Mouse (Mus musculus) stomach, embryonic 14.5 days (tissue): ENCODE measurements around the gene Catsperg1. TPM values are rescaled to one million over a fixed set of nuclear protein-coding genes. Genes with fewer than 3 reads are reported as not detected.

ENCODE experiments used
- ATAC-seq: fragments of 200-750 bp; cut with Nextera tagmentation; 2 replicates; pipeline ENCODE4 v1.8.0; 2017; ENCODE audit warnings: low read depth, moderate TSS enrichment; ENCODE audit not compliant: insufficient number of reproducible peaks, insufficient read depth, low FRiP score
- H3K27ac ChIP-seq: fragments of 300-500 bp; sonication (generic); 2 replicates; pipeline ENCODE4 v1.5.1; 2014; ENCODE audit warnings: mild to moderate bottlenecking, low read length, moderate library complexity, mixed read lengths
- H3K27me3 ChIP-seq: fragments of 300-500 bp; sonication (generic); 2 replicates; pipeline ENCODE4 v1.6.1; 2014; ENCODE audit warnings: low read length, control low read depth, mixed read lengths; ENCODE audit not compliant: control insufficient read depth, insufficient read depth
- H3K36me3 ChIP-seq: fragments of 300-500 bp; sonication (generic); 2 replicates; pipeline ENCODE4 v1.6.1; 2014; ENCODE audit warnings: mild to moderate bottlenecking, control low read depth, low read length, moderate library complexity, mixed read lengths; ENCODE audit not compliant: control insufficient read depth, insufficient read depth
- H3K4me1 ChIP-seq: fragments of 300-500 bp; sonication (generic); 2 replicates; pipeline ENCODE4 v1.6.1; 2014; ENCODE audit warnings: low read length, control low read depth, mixed read lengths; ENCODE audit not compliant: control insufficient read depth, insufficient read depth
- H3K4me2 ChIP-seq: fragments of 300-500 bp; sonication (generic); replicated peaks from 2 replicates; pipeline ENCODE4 v1.6.1; 2014; ENCODE audit warnings: low read depth, low read length, control low read depth
- H3K4me3 ChIP-seq: fragments of 300-500 bp; sonication (generic); 2 replicates; pipeline ENCODE4 v1.5.1; 2014; ENCODE audit warnings: low read depth, low read length, control low read depth
- H3K9ac ChIP-seq: fragments of 300-500 bp; sonication (generic); replicated peaks from 2 replicates; pipeline ENCODE4 v1.6.1; 2014; ENCODE audit warnings: low read depth, mild to moderate bottlenecking, control low read depth, low read length, moderate library complexity, mixed read lengths
- H3K9me3 ChIP-seq: fragments of 300-500 bp; sonication (generic); 2 replicates; pipeline ENCODE4 v1.6.1; 2016; ENCODE audit warnings: low read depth, low read length, control low read depth; ENCODE audit not compliant: control insufficient read depth
- WGBS: fragments of 180-500 bp; shearing (Covaris S2); extraction: QIAGEN DNeasy Blood & Tissue Kit; methylation state at CpG from one replicate; pipeline ENCODE4 v1.1.7; 2014; 5-methylcytosine and 5-hydroxymethylcytosine counted together
- polyA plus RNA-seq: library from polyadenylated mRNA; unstranded; fragments of >200 nt; fragmentation: Nextera tagmentation; extraction: Ambion mirVana; gene quantifications from 2 replicates; pipeline ENCODE4 v1.2.1, GENCODE M21; 2014

The Catsperg1 gene
- 0.64 and 1.6 TPM in 2 replicates for polyA plus RNA-seq

DNA sequence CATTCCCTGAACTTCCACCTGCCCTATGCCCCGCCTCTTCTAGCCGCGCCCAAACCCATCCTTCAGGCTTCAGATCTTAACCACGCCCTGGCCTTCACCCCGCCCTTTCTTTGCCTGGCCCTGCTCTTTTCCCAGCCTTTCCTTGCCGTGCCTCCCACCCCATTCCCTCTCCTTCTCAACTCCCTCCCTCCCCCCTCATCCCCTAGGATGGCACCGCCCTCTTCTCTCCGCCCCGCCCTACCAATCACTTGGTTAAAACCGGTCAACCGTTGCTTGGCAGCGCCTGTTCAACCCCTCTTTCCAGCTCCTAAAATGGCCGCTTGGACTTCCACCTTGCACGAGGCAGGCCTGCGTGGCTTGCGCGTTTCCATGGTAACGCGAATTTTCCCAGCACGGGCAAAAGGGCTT is at the start of gene Catsperg1:
Gene Catsperg1, minus strand, starts transcription at position 361 of the 408 bp plus-strand sequence.
- H3K27me3 ChIP-seq = no peaks in the 10 kb centered on the region
- peak; percentile 66 for ATAC-seq
- no peak within 1 kb of the TSS for H3K27ac ChIP-seq
- WGBS = 5% methylated on average over 20 of the region's 20 CpGs
- H3K4me2 ChIP-seq = peak within 1 kb of the TSS; percentile 1; the same call in 1 of the 2 replicates
- H3K36me3 ChIP-seq = no peaks in the 10 kb centered on the region
- H3K9me3 ChIP-seq = peaks cover 4% of the 10 kb centered on the region; the same call in 1 of the 2 replicates
- no peak within 1 kb of the TSS for H3K9ac ChIP-seq
- H3K4me3 ChIP-seq = no peak within 1 kb of the TSS
- H3K4me1 ChIP-seq = 0 out of 2 replicates have a peak, but pooled peaks cover 5% of the 10 kb centered on the region

DNA sequence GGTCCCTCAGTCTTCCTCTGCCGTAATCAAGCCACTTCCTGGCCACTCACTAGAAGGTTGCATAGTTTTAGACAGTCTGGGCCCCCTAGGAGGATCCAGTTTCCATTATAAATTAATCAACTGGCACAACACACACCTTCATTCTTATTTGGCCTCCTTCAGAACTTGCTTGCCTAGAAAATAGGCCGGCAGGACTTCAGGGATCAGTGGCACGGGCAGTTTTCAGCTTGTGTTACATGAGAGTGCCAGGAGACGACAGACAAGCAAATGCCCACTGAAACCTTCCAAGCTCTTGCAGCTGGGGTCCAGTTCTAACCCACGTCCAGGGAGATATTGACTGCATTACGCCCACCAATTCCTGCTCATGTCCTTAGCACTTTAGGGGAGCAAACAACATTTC is 48.3 kb upstream of the Catsperg1 start:
- Histone ChIP-seq H3K9ac (no peak overlapping the region), H3K4me1 (no peaks in the 10 kb centered on the region), H3K4me2 (no peak overlapping the region), H3K27me3 (no peaks in the 10 kb centered on the region), H3K4me3 (no peak overlapping the region), H3K27ac (no peak overlapping the region), H3K36me3 (peaks cover 10% of the 10 kb centered on the region; the same call in 1 of the 2 replicates), H3K9me3 (no peaks in the 10 kb centered on the region)
- WGBS = 70% methylated on average over 6 of the region's 6 CpGs
- no peak for ATAC-seq

DNA sequence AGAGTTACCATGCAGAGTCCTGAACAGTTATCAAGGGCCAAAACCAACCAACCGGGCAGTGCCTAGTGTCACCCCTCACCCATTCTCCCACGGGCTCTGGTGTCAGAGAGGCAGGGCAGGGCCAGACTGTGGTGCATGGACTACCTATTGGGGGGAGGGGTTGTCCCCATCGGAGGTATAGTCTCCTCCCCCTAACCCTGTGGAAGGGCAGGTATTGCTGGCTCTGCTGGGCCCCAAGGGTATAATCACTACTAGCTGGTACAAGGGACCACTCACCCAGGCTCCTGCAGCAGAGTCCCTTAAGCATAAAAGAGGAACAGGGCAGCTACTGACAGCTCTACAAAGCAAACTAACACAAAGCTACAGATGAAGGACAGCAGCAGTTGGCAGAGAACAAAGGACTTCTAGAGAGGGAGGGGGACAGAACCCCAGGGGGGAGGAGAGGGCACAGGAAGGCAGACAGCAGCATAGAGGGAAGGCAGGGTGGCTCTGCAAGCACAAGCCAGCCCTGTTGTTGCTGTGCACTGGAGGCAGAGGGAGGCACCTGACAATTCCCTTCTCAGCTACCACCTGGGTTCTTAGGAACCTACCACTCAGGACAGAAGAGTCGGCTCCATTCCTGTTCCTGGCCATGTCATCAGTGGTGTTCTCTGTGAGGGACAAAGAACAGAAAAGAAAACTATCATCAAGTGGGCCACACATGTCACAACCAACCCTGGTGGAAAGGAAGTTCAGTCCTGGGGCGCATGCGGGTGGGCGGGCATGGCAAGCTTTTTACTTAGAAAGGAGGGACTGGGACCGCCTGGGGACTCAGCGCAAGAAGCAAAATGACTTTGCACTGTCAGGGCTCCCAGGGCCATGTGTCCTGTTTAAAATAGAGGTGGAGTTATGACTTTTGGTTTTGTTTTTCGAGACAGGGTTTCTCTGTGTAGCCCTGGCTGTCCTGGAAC is 46.2 kb upstream of the Catsperg1 start:
- WGBS = 83% methylated on average over 10 of the region's 10 CpGs
- no peaks in the 10 kb centered on the region for H3K9me3 ChIP-seq
- no peaks in the 10 kb centered on the region for H3K4me1 ChIP-seq
- no peak overlapping the region for H3K4me3 ChIP-seq
- ATAC-seq = no peak
- H3K4me2 ChIP-seq = no peak overlapping the region
- no peak overlapping the region for H3K9ac ChIP-seq
- peaks cover 13% of the 10 kb centered on the region for H3K36me3 ChIP-seq
- H3K27me3 ChIP-seq = no peaks in the 10 kb centered on the region
- H3K27ac ChIP-seq = no peak overlapping the region

DNA sequence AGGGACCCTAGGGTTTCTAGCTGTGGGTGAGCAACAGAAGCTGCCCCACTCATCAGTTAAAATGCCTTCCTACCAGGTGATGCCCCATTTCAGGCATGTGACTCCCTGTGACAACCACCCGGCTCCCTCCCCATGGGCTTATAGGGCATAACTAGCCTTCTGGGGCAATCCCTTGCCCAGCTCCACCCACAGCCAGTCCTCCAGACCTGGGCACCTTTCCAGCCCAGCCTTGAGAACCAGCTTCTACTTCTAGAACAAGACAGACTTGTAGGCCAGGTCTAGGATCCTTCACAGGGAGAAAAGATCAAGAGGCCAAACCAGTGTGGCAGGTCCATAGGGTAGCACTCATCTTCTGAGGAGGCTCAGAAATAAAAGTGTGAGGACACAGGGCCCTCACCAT is 43.5 kb upstream of the Catsperg1 start:
- Histone ChIP-seq H3K27ac (no peak overlapping the region), H3K9ac (no peak overlapping the region), H3K27me3 (no peaks in the 10 kb centered on the region), H3K36me3 (peaks cover 15% of the 10 kb centered on the region), H3K4me1 (peaks cover 4% of the 10 kb centered on the region; the same call in 1 of the 2 replicates), H3K9me3 (no peaks in the 10 kb centered on the region), H3K4me3 (no peak overlapping the region), H3K4me2 (no peak overlapping the region)
- no peak for ATAC-seq
- WGBS = 100% methylated on average over 1 of the region's 1 CpGs

DNA sequence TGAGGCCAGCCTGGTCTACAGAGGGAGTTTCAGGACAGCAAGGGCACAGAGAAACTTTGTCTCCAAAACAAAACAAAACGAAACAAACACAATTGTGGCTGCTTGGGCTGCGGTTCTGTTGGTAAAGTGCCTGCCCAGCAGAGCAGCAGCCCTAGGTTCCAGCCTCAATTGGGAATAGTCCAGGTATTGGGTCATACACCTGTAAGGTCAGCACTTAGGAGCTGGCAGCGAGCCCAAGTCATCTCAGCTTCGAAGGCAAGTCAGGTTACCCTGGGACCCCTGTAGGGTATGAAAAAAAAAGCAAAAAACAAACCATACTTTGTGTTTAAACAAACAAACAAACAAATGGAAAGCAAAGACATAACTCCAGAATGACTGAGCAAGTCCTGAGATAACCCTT is 42.0 kb upstream of the Catsperg1 start:
- H3K4me3 ChIP-seq = no peak overlapping the region
- no peak overlapping the region for H3K4me2 ChIP-seq
- 75% methylated on average over 4 of the region's 4 CpGs for WGBS

GRCm38 (mm10) chr7:29253842-29254241 is 40.0 kb upstream of the Catsperg1 start:
- no peaks in the 10 kb centered on the region for H3K9me3 ChIP-seq
- H3K4me2 ChIP-seq = no peak overlapping the region
- ATAC-seq = no peak
- H3K9ac ChIP-seq = no peak overlapping the region
- H3K27me3 ChIP-seq = no peaks in the 10 kb centered on the region
- no peak overlapping the region for H3K27ac ChIP-seq
- peaks cover 4% of the 10 kb centered on the region; the same call in 1 of the 2 replicates for H3K4me1 ChIP-seq
- 30% methylated on average over 5 of the region's 5 CpGs for WGBS
- H3K4me3 ChIP-seq = no peak overlapping the region
- H3K36me3 ChIP-seq = peaks cover 12% of the 10 kb centered on the region

More for the DNA sequence above, 42.0 kb upstream of the Catsperg1 start:
- no peak for ATAC-seq
- no peaks in the 10 kb centered on the region for H3K27me3 ChIP-seq
- H3K9me3 ChIP-seq = no peaks in the 10 kb centered on the region
- H3K36me3 ChIP-seq = peaks cover 15% of the 10 kb centered on the region
- H3K4me1 ChIP-seq = peaks cover 4% of the 10 kb centered on the region; the same call in 1 of the 2 replicates
- H3K9ac ChIP-seq = no peak overlapping the region
- H3K27ac ChIP-seq = no peak overlapping the region

- no peak overlapping the region for H3K9ac ChIP-seq
- peaks cover 5% of the 10 kb centered on the region for H3K36me3 ChIP-seq
- no peaks in the 10 kb centered on the region for H3K27me3 ChIP-seq
- H3K4me2 ChIP-seq = no peak overlapping the region
- peaks cover 24% of the 10 kb centered on the region for H3K4me1 ChIP-seq
- 61% methylated on average over 3 of the region's 3 CpGs for WGBS
- ATAC-seq = no peak; the same call in 1 of the 2 replicates
- no peaks in the 10 kb centered on the region for H3K9me3 ChIP-seq
- no peak overlapping the region for H3K4me3 ChIP-seq
- H3K27ac ChIP-seq = no peak overlapping the region
These were observed 37.3 kb upstream of the Catsperg1 start for GRCm38 (mm10) chr7:29251166-29251565.

- 22% methylated on average over 20 of the region's 20 CpGs for WGBS
- no peaks in the 10 kb centered on the region for H3K9me3 ChIP-seq
- ATAC-seq = peak; percentile 70
- peaks cover 10% of the 10 kb centered on the region for H3K36me3 ChIP-seq
- H3K4me1 ChIP-seq = peaks cover 24% of the 10 kb centered on the region
- peak within 1 kb of the TSS; percentile 46 for H3K27ac ChIP-seq
- H3K27me3 ChIP-seq = no peaks in the 10 kb centered on the region
- peak within 1 kb of the TSS; percentile 45 for H3K4me2 ChIP-seq
- H3K4me3 ChIP-seq = peak within 1 kb of the TSS; percentile 23
- H3K9ac ChIP-seq = peak within 1 kb of the TSS; percentile 30
These were observed 34.5 kb upstream of the Catsperg1 start, which contains the start of gene 2200002D01Rik for GRCm38 (mm10) chr7:29248261-29248841. Gene 2200002D01Rik (minus strand): TSS chr7:29248466.
